Mouse (Mus musculus) ovary, adult 2 months (tissue): ENCODE measurements around the gene Gpr107. TPM values are rescaled to one million over a fixed set of nuclear protein-coding genes. Genes with fewer than 3 reads are reported as not detected.

ENCODE experiments used
- polyA plus RNA-seq: library from polyadenylated mRNA; depleted of rRNA; stranded (reverse); fragments of >200 nt; gene quantifications from 2 replicates; pipeline ENCODE4 v1.2.3, GENCODE M21; 2012; rRNA removed

Gene Gpr107
- polyA plus RNA-seq, result 26.5 and 27.3 TPM in 2 replicates

GRCm38 (mm10) chr2:31151892-31152812 lies at the start of gene Gpr107:
Gene Gpr107, plus strand, starts transcription at chr2:31152316.

GRCm38 (mm10) chr2:31141867-31142454 lies 10.2 kb upstream of the Gpr107 start, which contains the start of gene Fnbp1:
Gene Fnbp1, minus strand, starts transcription at chr2:31142008.

GRCm38 (mm10) chr2:31245491-31246141 lies 93.5 kb downstream of the Gpr107 start, which contains the start of gene Ncs1:
Gene Ncs1, plus strand, starts transcription at chr2:31245823.

Other genes with a start within 250 kb of the Gpr107 start
- gene Ptges, start 222.5 kb upstream of the Gpr107 start, polyA plus RNA-seq, result 113 and 139 TPM in 2 replicates
- 35.4 and 36.1 TPM in 2 replicates for gene Tor1b, start 199.4 kb upstream of the Gpr107 start, polyA plus RNA-seq
- gene Tor1a, start 184.4 kb upstream of the Gpr107 start, polyA plus RNA-seq, result 58.1 and 68.0 TPM in 2 replicates
- 11.3 and 20.1 TPM in 2 replicates for gene BC005624, start 170.1 kb upstream of the Gpr107 start, polyA plus RNA-seq
- gene Usp20, start 170.0 kb upstream of the Gpr107 start, polyA plus RNA-seq, result 24.8 and 25.8 TPM in 2 replicates
- gene Fnbp1, start 10.3 kb upstream of the Gpr107 start, polyA plus RNA-seq, result 50.3 and 53.4 TPM in 2 replicates
- 10.1 and 10.5 TPM in 2 replicates for gene Ncs1, start 93.5 kb downstream of the Gpr107 start, polyA plus RNA-seq
- 61.5 and 84.9 TPM in 2 replicates for gene Hmcn2, start 162.1 kb downstream of the Gpr107 start, polyA plus RNA-seq